Mouse (Mus musculus): Measurements from ENCODE around the gene Foxe1. TPM values are rescaled to one million over a fixed set of nuclear protein-coding genes. Genes with fewer than 3 reads are reported as not detected.

Foxe1 gene
- polyA plus RNA-seq, 1 experiment from 2014 or later, result not detected

DNA sequence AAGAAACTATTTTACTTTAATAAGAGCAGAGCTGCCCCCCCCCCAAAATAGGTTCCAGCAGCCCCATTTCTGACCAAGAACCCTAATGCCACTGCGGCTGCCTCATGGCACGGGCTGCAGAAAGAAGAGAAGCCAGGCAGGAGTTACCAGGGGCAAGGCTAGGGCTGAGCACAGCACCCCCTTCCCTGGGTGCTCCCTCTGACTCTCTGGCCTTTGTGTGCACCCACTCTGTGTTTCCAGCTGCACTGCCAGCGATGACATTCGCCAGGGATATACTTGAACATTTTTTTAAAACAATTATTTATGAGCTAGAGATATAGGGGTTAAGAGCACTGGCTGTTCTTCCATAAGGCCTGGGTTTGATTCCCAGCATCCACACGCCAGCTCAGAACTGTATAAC lies 6.1 kb downstream of the Foxe1 start:
- H3K4me3 ChIP-seq, result no peak overlapping the region
- H3K27ac ChIP-seq (replicated peaks), result no peak overlapping the region
- no peak for ATAC-seq (ENCODE audit: low read depth)
- peaks cover 3% of the 10 kb centered on the region for H3K4me1 ChIP-seq (replicated peaks)
- H3K27me3 ChIP-seq, result peaks cover 95% of the 10 kb centered on the region
- H3K36me3 ChIP-seq, result no peaks in the 10 kb centered on the region
- no peak overlapping the region for H3K9ac ChIP-seq
- 39% methylated on average over 5 of the region's 5 CpGs for WGBS
- no peak overlapping the region for H3K4me2 ChIP-seq
- no peaks in the 10 kb centered on the region for H3K9me3 ChIP-seq

DNA sequence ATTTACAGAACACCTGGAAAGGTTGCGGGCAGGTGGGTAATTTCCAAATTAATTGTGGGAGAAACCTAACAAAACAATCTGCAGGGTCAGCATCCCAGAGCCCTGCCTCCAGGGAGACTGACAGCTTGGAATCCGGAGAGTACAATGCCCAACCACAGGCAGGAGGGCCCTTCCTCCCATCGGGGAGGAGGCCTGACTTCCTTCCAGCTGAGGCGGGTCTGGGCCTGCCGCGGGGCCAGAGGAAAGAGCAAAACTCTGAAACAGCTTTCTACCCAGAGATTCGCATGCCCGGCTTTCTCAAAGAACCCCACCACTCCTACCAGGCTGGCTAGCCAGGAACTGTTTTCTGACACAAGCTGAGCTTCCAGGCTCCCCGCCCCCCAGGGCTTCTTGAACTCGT lies 9.6 kb downstream of the Foxe1 start:
- no peak overlapping the region for H3K27ac ChIP-seq (replicated peaks)
- peaks cover 86% of the 10 kb centered on the region for H3K27me3 ChIP-seq
- H3K36me3 ChIP-seq, result no peaks in the 10 kb centered on the region
- no peaks in the 10 kb centered on the region; the same call in 1 of the 2 replicates for H3K4me1 ChIP-seq (replicated peaks)
- no peak for ATAC-seq (ENCODE audit: low read depth)
- WGBS, result 10% methylated on average over 10 of the region's 10 CpGs
- no peaks in the 10 kb centered on the region for H3K9me3 ChIP-seq
- H3K4me2 ChIP-seq, result no peak overlapping the region
- no peak overlapping the region for H3K9ac ChIP-seq
- H3K4me3 ChIP-seq, result no peak overlapping the region

DNA sequence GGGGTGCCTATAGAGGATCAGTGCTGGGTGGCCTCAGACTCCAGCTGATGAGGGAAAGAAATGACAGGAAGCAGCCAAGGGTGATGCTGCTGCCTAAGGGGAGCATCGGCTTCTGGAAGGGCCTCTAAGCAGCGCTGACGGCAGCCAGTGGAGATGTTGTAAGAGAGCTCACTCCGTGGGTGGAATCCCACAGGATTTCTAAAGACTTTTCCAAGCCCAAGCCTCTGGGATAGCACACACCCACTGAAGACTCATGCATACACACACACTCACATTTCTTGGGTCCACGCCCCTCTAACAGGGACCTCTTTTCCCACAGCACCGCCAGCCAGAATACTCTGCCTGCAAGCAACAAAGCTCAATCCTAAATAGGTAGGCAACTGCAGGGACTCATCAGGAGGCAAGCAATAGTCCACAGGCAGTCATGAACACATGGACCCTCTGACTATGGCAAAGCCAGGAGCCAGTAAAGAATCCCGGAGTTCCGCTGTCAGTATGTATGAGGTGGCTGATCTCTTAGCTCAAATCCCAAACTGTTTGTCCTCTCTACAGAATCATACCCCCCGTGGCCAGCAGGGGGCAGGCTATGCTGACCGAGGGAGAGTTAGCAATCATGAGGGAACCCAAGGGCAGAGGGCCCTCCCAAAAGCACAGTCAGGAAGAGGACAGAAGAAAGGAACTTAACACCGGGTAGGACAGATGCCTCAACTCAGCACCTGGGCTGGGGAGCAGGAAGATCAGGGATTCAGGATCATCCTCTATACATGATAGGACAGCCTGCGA lies 13.1 kb downstream of the Foxe1 start:
- 54% methylated on average over 12 of the region's 12 CpGs for WGBS
- no peak overlapping the region for H3K27ac ChIP-seq (replicated peaks)
- H3K4me1 ChIP-seq (replicated peaks), result no peaks in the 10 kb centered on the region; the same call in 1 of the 2 replicates
- no peak for ATAC-seq (ENCODE audit: low read depth)
- H3K9ac ChIP-seq, result no peak overlapping the region
- no peaks in the 10 kb centered on the region for H3K9me3 ChIP-seq
- no peak overlapping the region for H3K4me3 ChIP-seq
- peaks cover 56% of the 10 kb centered on the region for H3K27me3 ChIP-seq
- no peak overlapping the region for H3K4me2 ChIP-seq
- H3K36me3 ChIP-seq, result no peaks in the 10 kb centered on the region

DNA sequence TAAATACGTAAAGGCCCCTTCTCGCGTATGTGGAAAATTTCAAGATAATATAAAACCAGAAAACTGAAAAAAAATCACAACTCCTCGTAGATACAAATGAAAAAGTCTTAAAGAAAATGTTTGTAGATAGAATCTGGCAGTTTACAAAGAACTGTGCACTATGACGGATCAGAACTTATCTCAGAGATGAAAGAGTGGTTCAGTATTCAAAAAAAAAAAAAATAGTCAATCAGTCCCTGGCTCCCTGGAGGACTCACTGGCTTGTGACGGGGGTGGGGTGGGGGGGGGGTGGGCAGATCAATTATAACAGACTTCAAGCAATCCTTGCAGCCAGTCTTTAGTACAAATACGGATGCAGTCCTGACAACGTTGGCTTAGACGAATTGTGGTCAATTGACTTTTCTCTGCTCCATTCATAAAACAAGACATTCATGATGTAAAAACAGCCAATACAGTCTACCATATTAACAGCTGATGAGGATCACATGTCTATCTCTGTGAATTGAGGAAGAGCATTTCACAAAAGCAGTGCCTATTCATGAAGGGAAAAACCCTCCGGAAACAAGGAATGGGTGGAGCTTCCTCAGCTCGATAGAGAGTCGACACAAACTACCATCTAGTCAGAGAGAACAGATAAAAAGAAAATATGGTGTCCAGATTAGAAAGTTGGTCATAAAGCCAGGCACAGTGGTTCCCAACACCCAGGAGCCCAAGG lies 16.3 kb downstream of the Foxe1 start:
- no peak overlapping the region for H3K27ac ChIP-seq (replicated peaks)
- H3K4me3 ChIP-seq, result no peak overlapping the region
- ATAC-seq (ENCODE audit: low read depth), result no peak
- H3K9me3 ChIP-seq, result no peaks in the 10 kb centered on the region
- peaks cover 29% of the 10 kb centered on the region for H3K27me3 ChIP-seq
- no peaks in the 10 kb centered on the region for H3K4me1 ChIP-seq (replicated peaks)
- 81% methylated on average over 12 of the region's 12 CpGs for WGBS
- H3K9ac ChIP-seq, result no peak overlapping the region
- H3K4me2 ChIP-seq, result no peak overlapping the region
- H3K36me3 ChIP-seq, result no peaks in the 10 kb centered on the region

DNA sequence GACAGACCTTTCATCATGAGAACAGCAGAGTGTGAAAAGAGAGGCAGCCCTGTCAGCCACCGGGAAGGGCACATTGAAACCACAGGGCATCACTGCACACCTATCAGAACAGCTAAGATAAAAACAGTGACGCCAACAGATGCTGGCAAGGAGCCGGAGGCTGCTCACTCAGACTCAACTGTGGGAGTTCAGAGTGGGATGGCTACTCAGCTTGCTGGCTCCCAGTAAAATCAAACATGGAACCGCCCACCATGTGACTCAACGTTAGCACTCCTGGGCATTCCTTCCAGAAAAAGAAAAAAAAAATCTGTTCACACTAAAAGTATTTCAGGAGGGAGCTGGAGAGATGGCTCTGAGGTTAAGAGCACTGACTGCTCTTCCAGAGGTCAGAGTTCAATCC lies 17.8 kb downstream of the Foxe1 start:
- Histone ChIP-seq H3K27me3 (peaks cover 25% of the 10 kb centered on the region; the same call in 1 of the 2 replicates), H3K4me1 (replicated peaks) (no peaks in the 10 kb centered on the region), H3K9ac (no peak overlapping the region), H3K4me2 (no peak overlapping the region), H3K36me3 (no peaks in the 10 kb centered on the region), H3K27ac (replicated peaks) (no peak overlapping the region), H3K4me3 (no peak overlapping the region), H3K9me3 (no peaks in the 10 kb centered on the region)
- 77% methylated on average over 5 of the region's 5 CpGs for WGBS
- ATAC-seq (ENCODE audit: low read depth), result no peak

DNA sequence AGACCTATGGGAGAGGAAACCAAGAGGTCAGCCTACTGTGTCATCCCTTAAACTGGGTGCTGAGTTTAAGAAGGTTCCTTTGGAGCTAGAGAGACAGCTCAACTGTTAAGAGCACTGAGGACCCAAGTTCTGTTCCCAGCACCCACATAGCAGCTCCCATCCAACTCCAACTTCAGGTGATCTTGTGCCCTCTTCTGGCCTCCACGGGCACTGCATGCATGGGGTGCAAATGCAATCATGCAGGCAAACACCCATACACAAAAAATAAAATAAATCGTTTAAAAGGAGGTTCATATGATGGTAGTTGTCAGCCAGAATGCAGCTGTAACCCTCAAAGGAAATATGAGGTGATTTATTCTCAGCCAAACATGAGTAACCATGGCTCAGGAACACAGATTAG lies 21.0 kb downstream of the Foxe1 start:
- 83% methylated on average over 2 of the region's 2 CpGs for WGBS
- H3K27me3 ChIP-seq, result peaks cover 16% of the 10 kb centered on the region
- H3K4me3 ChIP-seq, result no peak overlapping the region
- H3K4me1 ChIP-seq (replicated peaks), result peaks cover 6% of the 10 kb centered on the region; the same call in 1 of the 2 replicates
- H3K27ac ChIP-seq (replicated peaks), result no peak overlapping the region
- no peak for ATAC-seq (ENCODE audit: low read depth)
- no peaks in the 10 kb centered on the region for H3K9me3 ChIP-seq
- no peak overlapping the region for H3K4me2 ChIP-seq
- H3K9ac ChIP-seq, result no peak overlapping the region
- H3K36me3 ChIP-seq, result no peaks in the 10 kb centered on the region

DNA sequence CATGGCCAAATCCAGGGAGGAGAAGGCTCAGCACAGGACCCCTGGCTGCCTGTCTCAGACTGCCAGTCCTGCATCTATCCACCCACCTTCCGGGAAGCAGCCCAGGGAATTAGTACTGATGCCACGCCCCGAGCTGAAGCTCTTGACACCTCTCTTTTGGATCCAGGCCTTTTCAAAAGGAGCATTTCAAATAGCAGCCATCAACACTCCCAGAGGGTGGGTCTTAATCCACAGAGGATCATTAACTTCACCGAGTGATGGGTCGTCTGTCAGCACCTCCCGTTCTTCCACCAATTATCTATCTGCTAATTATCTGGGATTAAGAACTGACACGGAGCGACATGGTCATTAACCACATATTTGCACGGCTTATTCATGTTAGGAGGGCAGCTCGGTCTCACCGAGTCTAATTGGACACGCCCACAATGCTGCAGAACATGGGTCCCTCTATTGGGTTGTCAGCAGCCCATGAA lies 24.1 kb downstream of the Foxe1 start:
- WGBS, result 15% methylated on average over 12 of the region's 12 CpGs
- ATAC-seq (ENCODE audit: low read depth), result no peak
- Histone ChIP-seq H3K27ac (replicated peaks) (no peak overlapping the region), H3K36me3 (no peaks in the 10 kb centered on the region), H3K9me3 (no peaks in the 10 kb centered on the region), H3K9ac (no peak overlapping the region), H3K27me3 (peaks cover 39% of the 10 kb centered on the region), H3K4me3 (no peak overlapping the region), H3K4me2 (no peak overlapping the region), H3K4me1 (replicated peaks) (peaks cover 14% of the 10 kb centered on the region; the same call in 1 of the 2 replicates)

DNA sequence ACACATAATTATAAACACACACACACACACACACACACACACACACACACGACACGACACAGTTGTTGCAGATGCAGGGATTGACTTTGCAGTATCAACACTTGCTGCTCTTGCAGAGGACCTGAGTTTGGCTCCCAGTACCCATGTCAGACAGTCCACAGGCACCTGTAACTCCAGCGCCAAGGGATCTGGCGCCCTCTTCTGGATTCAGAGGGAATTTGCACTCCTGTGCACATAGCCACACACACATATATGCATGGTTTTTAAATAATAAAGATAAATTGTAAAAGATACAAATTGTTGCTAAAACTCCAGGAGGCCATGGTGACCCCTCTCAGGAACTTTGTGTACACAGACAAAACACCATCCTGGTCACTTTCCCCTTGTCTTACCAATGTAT lies 25.7 kb downstream of the Foxe1 start:
- H3K4me2 ChIP-seq, result no peak overlapping the region
- 68% methylated on average over 4 of the region's 4 CpGs for WGBS
- peaks cover 14% of the 10 kb centered on the region; the same call in 1 of the 2 replicates for H3K4me1 ChIP-seq (replicated peaks)
- H3K9ac ChIP-seq, result no peak overlapping the region
- no peak overlapping the region for H3K4me3 ChIP-seq
- ATAC-seq (ENCODE audit: low read depth), result no peak
- H3K36me3 ChIP-seq, result no peaks in the 10 kb centered on the region
- H3K27me3 ChIP-seq, result peaks cover 39% of the 10 kb centered on the region
- H3K9me3 ChIP-seq, result no peaks in the 10 kb centered on the region
- H3K27ac ChIP-seq (replicated peaks), result no peak overlapping the region

DNA sequence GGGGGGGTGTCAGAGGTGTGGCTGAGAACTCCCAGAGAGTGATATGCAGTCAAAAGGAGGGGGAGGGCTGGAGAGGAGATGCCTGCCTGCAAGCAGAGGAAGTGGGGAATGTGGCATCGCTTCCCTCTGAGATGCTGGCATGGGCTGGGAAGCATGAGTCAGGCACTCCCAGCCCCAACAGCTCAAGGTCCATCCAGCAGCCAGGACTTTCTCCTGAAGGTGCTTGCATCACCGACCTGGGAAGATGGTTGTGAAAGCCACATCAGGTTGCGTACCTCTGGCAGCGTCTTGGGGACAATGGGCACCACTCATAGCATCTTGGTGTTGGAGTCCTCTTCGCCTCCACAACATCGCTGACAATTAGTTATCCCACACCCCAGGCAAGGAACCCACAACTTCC lies 27.0 kb downstream of the Foxe1 start:
- H3K4me2 ChIP-seq, result no peak overlapping the region
- peaks cover 35% of the 10 kb centered on the region for H3K27me3 ChIP-seq
- H3K9ac ChIP-seq, result no peak overlapping the region
- 54% methylated on average over 6 of the region's 6 CpGs for WGBS
- no peak overlapping the region for H3K4me3 ChIP-seq
- no peak overlapping the region for H3K27ac ChIP-seq (replicated peaks)
- ATAC-seq (ENCODE audit: low read depth), result no peak
- no peaks in the 10 kb centered on the region for H3K9me3 ChIP-seq
- no peaks in the 10 kb centered on the region for H3K36me3 ChIP-seq
- H3K4me1 ChIP-seq (replicated peaks), result peaks cover 16% of the 10 kb centered on the region; the same call in 1 of the 2 replicates

DNA sequence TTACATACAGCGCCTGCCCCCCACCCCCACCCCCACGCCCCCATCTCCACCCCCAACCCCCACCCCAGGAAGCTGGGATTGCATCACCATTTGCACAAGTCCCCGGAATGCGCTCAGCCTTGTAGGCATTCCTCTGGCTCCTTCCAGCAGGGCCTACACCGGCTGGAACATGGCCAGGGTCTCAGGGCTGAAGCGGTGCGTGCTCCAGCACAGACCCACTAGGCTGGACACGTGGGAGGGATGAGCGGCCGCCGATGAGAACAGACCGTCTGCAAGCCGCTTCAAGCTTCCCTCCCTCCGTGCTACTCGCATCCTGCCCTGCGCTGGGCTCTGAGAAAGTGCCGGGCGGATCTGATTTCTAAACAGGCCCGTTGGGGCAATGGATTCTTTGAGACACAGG lies 27.6 kb downstream of the Foxe1 start:
- H3K27ac ChIP-seq (replicated peaks), result no peak overlapping the region
- 2% methylated on average over 19 of the region's 19 CpGs for WGBS
- peaks cover 16% of the 10 kb centered on the region; the same call in 1 of the 2 replicates for H3K4me1 ChIP-seq (replicated peaks)
- peaks cover 30% of the 10 kb centered on the region for H3K27me3 ChIP-seq
- H3K36me3 ChIP-seq, result peaks cover 4% of the 10 kb centered on the region; the same call in 1 of the 2 replicates
- H3K4me3 ChIP-seq, result no peak overlapping the region
- H3K4me2 ChIP-seq, result peak overlapping the region; percentile 44
- peak; percentile 84 for ATAC-seq (ENCODE audit: low read depth)
- peak overlapping the region; percentile 38; the same call in 1 of the 2 replicates for H3K9ac ChIP-seq
- H3K9me3 ChIP-seq, result no peaks in the 10 kb centered on the region

DNA sequence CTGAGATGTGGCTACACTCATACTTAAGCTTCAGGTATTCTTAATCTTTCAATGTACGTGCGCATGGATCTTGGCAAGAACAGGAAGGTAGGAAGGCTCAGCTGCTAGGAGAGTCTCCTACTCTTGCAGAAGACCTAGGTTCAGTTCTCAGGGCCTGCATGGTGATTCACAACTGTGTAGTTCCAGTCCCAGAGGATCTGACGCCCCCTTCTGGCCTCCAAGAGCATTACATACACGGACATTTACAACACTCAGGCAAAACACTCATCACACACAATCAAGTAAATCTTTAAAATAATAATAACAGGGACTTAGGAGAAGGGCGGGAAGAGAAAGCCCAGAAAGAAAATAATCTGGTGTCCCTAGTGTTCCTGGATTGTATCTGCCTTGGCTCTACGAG lies 31.0 kb downstream of the Foxe1 start:
- H3K4me3 ChIP-seq, result peak overlapping the region; percentile 22

DNA sequence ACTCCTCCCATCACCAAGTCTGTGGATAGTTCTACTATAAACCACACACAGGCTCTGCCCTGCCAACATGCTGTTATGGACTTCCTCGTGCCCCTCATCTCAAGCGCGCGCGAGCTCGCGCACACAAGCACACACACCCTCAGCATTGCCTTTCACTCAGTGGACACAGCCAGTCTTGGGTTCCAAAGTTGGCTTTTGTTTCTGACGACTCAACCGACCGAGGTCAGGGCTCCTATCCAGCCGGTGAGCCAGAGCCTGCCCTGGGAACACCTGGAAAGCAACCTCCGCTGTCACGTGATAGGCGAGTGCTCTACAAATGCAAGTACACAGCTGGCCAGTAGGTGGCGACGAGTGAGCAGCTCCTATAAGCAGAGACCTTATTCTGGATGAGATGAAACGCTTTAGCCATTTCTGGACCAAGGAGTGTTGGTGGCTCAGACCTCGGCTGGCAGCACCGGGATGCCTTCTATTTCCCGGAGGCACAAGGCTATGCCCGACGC lies 31.5 kb downstream of the Foxe1 start:
- WGBS, result 25% methylated on average over 22 of the region's 22 CpGs

More for the DNA sequence above, 31.0 kb downstream of the Foxe1 start:
- Histone ChIP-seq H3K27ac (replicated peaks) (no peak overlapping the region), H3K27me3 (peaks cover 22% of the 10 kb centered on the region), H3K36me3 (peaks cover 37% of the 10 kb centered on the region), H3K4me2 (peak overlapping the region; percentile 48), H3K4me1 (replicated peaks) (peaks cover 10% of the 10 kb centered on the region; the same call in 1 of the 2 replicates), H3K9me3 (no peaks in the 10 kb centered on the region), H3K9ac (no peak overlapping the region)
- WGBS, result 55% methylated on average over 6 of the region's 6 CpGs
- ATAC-seq (ENCODE audit: low read depth), result no peak; the same call in 1 of the 2 replicates

More for the DNA sequence above, 31.5 kb downstream of the Foxe1 start:
- H3K36me3 ChIP-seq, result peaks cover 41% of the 10 kb centered on the region
- peaks cover 17% of the 10 kb centered on the region for H3K27me3 ChIP-seq
- 0 out of 2 replicates have a peak overlapping the region, but pooled peaks have one; percentile 5 for H3K9ac ChIP-seq
- no peak overlapping the region for H3K27ac ChIP-seq (replicated peaks)
- peaks cover 10% of the 10 kb centered on the region; the same call in 1 of the 2 replicates for H3K4me1 ChIP-seq (replicated peaks)
- peak; percentile 42 for ATAC-seq (ENCODE audit: low read depth)
- H3K4me3 ChIP-seq, result peak overlapping the region; percentile 22
- H3K4me2 ChIP-seq, result peak overlapping the region; percentile 48
- H3K9me3 ChIP-seq, result no peaks in the 10 kb centered on the region

Data from neural tube, embryonic 13.5 days (tissue).